Mouse (Mus musculus) lung, postnatal 0 days (tissue): ENCODE measurements at regions not wholly inside any gene's neighbourhood (a gene's known extent, or its start where the extent isn't known, plus 50 kb on each side); places are given as distances from the start of the nearest gene placed in this dataset.

ENCODE experiments used
- CTCF ChIP-seq: IDR thresholded peaks from 2 replicates; pipeline ENCODE4 v1.5.1; 2016; ENCODE audit warnings: antibody characterized with exemption, mild to moderate bottlenecking
- EP300 ChIP-seq: IDR thresholded peaks from 2 replicates; pipeline ENCODE4 v1.6.1; 2016; ENCODE audit warnings: antibody characterized with exemption, mild to moderate bottlenecking, control low read depth

GRCm38 (mm10) chr16:25044637-25045036, 242.0 kb upstream of the Tprg start:
- TF ChIP-seq CTCF (no peak), EP300 (no peak)
